Mouse (Mus musculus) neural tube, embryonic 11.5 days (tissue): Measurements from ENCODE around the gene Kndc1. TPM values are rescaled to one million over a fixed set of nuclear protein-coding genes. Genes with fewer than 3 reads are reported as not detected.

Experiments
- ATAC-seq: fragments of 200-750 bp; cut with Nextera tagmentation; 2 replicates; pipeline ENCODE4 v1.8.0; 2017; ENCODE audit warnings: moderate number of reproducible peaks, mild to moderate bottlenecking, moderate TSS enrichment, moderate library complexity; ENCODE audit not compliant: insufficient read depth, low FRiP score, low TSS enrichment
- DNase-seq: peaks from one replicate; pipeline ENCODE4 v3.0.0-alpha.2; 2015; ENCODE audit warnings: low spot score
- H3K27ac ChIP-seq: fragments of 300-500 bp; sonication (generic); 2 replicates; pipeline ENCODE4 v1.5.1; 2014; ENCODE audit warnings: low read depth, mild to moderate bottlenecking, low read length
- H3K27me3 ChIP-seq: fragments of 300-500 bp; sonication (generic); 2 replicates; pipeline ENCODE4 v1.6.1; 2014; ENCODE audit warnings: mild to moderate bottlenecking, low read length, mixed read lengths; ENCODE audit not compliant: control insufficient read depth, insufficient read depth
- H3K36me3 ChIP-seq: fragments of 300-500 bp; sonication (generic); 2 replicates; pipeline ENCODE4 v1.6.1; 2014; ENCODE audit warnings: mild to moderate bottlenecking, low read length, moderate library complexity, mixed read lengths; ENCODE audit not compliant: control insufficient read depth, insufficient read depth
- H3K4me1 ChIP-seq: fragments of 300-500 bp; sonication (generic); 2 replicates; pipeline ENCODE4 v1.6.1; 2014; ENCODE audit warnings: low read length, mixed read lengths; ENCODE audit not compliant: control insufficient read depth, insufficient read depth
- H3K4me2 ChIP-seq: fragments of 300-500 bp; sonication (generic); 2 replicates; pipeline ENCODE4 v1.6.1; 2014; ENCODE audit warnings: low read depth, mild to moderate bottlenecking, moderate library complexity
- H3K4me3 ChIP-seq: fragments of 300-500 bp; sonication (generic); 2 replicates; pipeline ENCODE4 v1.5.1; 2014; ENCODE audit warnings: low read depth, low read length
- H3K9ac ChIP-seq: fragments of 300-500 bp; sonication (generic); 2 replicates; pipeline ENCODE4 v1.6.1; 2014; ENCODE audit warnings: mild to moderate bottlenecking, low read length
- H3K9me3 ChIP-seq: fragments of 300-500 bp; sonication (generic); 2 replicates; pipeline ENCODE4 v1.6.1; 2016; ENCODE audit warnings: low read length; ENCODE audit not compliant: control insufficient read depth
- WGBS: fragments of 180-500 bp; shearing (Covaris S2); extraction: QIAGEN DNeasy Blood & Tissue Kit; methylation state at CpG from one replicate; pipeline ENCODE4 v1.1.7; 2014; 5-methylcytosine and 5-hydroxymethylcytosine counted together
- polyA plus RNA-seq: library from polyadenylated mRNA; unstranded; fragments of >200 nt; fragmentation: Nextera tagmentation; extraction: Ambion mirVana; gene quantifications from 2 replicates; pipeline ENCODE4 v1.2.1, GENCODE M21; 2014

Gene Kndc1
- polyA plus RNA-seq = 1.2 TPM in 2 replicates

DNA sequence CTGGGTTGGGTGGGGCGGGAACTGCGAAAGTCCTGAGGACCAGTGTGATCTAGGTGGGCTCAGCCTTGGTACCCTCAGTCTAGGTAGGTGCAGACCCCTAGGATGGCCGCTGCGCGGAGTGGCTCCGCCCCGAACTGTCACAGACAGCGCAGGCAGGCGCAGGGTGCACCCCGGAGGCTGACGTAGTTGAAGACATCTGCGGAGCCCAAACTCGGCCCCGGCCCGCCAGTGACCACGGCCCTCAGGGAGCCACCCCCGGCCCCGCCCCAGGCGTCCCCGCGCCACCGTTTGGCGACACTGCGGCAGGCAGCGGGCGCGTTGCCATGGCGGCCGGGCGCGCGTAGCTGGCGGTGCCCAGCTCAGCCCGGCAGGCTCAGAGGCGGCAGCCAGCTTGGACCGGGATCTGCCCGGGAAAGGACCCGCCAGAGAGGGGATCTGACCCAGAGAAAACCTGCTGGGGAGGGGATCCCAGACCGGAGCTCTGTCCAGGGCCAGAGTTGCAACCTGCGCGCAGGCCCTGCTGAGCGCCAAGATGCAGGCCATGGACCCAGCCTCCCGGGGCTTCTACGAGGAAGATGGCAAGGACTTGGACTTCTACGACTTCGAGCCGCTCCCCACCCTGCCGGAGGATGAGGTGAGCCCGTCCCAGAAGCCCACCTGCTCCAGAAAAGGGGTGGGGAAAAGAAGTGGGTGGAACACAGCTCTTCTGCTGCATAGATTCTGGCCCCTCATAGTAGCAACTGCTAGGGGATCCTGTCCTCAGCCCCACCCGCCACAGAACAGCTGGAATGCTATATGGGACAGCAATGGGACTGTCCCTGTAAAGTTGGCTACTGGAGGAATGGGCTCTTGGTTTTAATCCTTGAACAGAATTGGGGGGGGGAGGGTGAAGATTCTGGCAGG lies at the start of gene Kndc1:
Gene Kndc1 (plus strand): TSS at position 42 of the 903 bp plus-strand sequence.
- WGBS = under 1% methylated on average over 42 of the region's 50 CpGs
- H3K4me3 ChIP-seq = peak within 1 kb of the TSS; percentile 47
- H3K27me3 ChIP-seq = peaks cover 30% of the 10 kb centered on the region

DNA sequence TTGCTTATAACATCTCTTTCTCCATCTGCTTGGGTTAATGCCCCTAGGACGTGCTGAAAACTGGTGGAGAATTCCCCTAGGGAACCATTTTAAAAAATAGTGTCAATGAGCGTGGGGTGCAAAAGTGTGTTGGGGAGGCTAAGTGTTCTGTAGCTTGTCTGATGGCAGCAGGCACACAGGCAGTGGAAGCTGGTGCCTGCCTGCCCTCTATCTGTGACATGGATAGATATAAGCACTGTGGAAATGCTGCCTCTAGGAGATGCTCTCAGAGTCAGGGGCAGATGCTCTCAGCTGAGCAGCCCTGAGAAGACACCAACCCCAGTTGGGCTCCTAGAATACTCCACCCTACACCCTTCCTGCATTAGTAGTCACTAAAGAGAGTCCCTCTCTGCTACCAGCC lies 49.4 kb upstream of the Kndc1 start:
- WGBS = 75% methylated on average over 2 of the region's 2 CpGs
- ATAC-seq = no peak
- Histone ChIP-seq H3K27me3 (no peaks in the 10 kb centered on the region), H3K36me3 (no peaks in the 10 kb centered on the region), H3K4me3 (no peak overlapping the region), H3K9me3 (no peaks in the 10 kb centered on the region), H3K4me1 (peaks cover 5% of the 10 kb centered on the region; the same call in 1 of the 2 replicates), H3K27ac (no peak overlapping the region), H3K9ac (no peak overlapping the region), H3K4me2 (no peak overlapping the region)
- DNase-seq = no peak

More for the DNA sequence above, at the start of gene Kndc1:
- H3K4me2 ChIP-seq = peak within 1 kb of the TSS; percentile 83
- H3K27ac ChIP-seq = no peak within 1 kb of the TSS
- no peaks in the 10 kb centered on the region for H3K9me3 ChIP-seq
- H3K4me1 ChIP-seq = no peaks in the 10 kb centered on the region; the same call in 1 of the 2 replicates
- no peaks in the 10 kb centered on the region for H3K36me3 ChIP-seq
- DNase-seq (peak; percentile 66), ATAC-seq (peak; percentile 69)
- H3K9ac ChIP-seq = peak within 1 kb of the TSS; percentile 56

DNA sequence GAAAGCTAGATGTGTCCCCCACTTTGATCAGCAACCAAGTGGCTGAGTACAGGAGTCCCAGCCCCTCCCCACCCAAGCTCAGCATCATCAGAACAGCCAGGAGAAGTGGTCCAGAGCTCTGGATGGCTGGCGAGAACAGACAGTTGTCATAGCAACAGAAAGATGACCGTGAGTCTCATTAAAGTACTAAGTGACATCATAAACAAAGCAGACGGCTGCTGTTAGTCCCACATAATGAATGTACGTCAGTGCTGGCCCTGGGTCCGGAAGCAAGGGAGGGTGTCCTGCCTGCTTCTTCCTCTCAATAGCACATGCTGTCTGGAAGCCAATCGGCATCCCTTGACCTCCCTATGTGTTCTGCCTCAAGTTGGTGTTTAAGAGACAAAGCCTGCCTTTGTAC lies 44.3 kb upstream of the Kndc1 start:
- no peaks in the 10 kb centered on the region for H3K36me3 ChIP-seq
- no peak overlapping the region for H3K4me2 ChIP-seq
- H3K9me3 ChIP-seq = no peaks in the 10 kb centered on the region
- 20% methylated on average over 6 of the region's 6 CpGs for WGBS
- no peak overlapping the region for H3K9ac ChIP-seq
- peak; percentile 52 for DNase-seq
- 0 out of 2 replicates have a peak overlapping the region, but pooled peaks have one; percentile 39 for H3K27ac ChIP-seq
- no peaks in the 10 kb centered on the region for H3K27me3 ChIP-seq
- peak; percentile 84 for ATAC-seq
- no peak overlapping the region for H3K4me3 ChIP-seq
- H3K4me1 ChIP-seq = peaks cover 11% of the 10 kb centered on the region

DNA sequence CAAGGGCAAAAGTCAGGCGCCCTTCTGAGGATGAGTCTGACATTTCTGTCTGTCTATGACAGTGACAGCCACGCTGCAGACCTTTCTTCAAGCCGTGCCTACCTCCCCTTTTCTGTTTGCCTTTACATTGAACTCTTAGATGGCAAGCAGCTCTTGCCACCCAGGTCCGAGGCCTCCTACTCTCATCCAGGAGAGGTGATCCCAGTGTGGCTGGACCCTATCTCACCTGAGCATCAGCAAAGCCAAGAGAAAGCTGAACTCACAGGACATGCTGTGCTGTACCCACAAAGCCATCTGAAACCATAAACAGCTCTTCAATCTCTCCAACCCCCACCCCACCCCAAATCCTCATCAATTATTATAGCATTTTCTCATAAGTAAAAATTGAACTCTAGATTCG lies 43.8 kb upstream of the Kndc1 start:
- ATAC-seq (0 out of 2 replicates have a peak, but pooled peaks have one; percentile 20), DNase-seq (no peak)
- Histone ChIP-seq H3K27me3 (no peaks in the 10 kb centered on the region), H3K9me3 (no peaks in the 10 kb centered on the region), H3K9ac (no peak overlapping the region), H3K4me1 (peaks cover 11% of the 10 kb centered on the region), H3K36me3 (no peaks in the 10 kb centered on the region), H3K4me3 (no peak overlapping the region), H3K4me2 (no peak overlapping the region), H3K27ac (no peak overlapping the region; the same call in 1 of the 2 replicates)
- 64% methylated on average over 5 of the region's 5 CpGs for WGBS

DNA sequence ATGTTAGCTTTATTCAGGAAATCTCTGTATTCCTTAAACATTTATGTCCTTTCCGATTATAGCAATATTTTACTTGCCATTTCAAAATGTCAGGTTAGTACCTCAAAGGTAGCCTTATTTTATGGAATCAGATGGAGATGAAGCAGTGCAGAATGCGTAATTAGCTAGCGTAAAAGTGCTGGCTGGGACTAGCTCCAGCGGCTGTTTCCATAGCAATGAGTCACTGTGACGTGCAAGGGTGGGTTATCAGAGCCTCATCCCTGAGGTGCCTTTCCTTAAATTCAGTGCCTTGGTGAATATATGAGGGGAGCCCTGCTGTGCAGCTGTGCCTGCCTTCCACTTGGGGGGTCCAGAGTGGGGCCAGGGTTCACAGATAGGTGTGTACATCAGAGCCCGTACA lies 43.4 kb upstream of the Kndc1 start:
- Histone ChIP-seq H3K36me3 (no peaks in the 10 kb centered on the region), H3K27me3 (no peaks in the 10 kb centered on the region), H3K27ac (no peak overlapping the region), H3K4me1 (peaks cover 11% of the 10 kb centered on the region), H3K9ac (no peak overlapping the region), H3K4me2 (no peak overlapping the region), H3K4me3 (no peak overlapping the region), H3K9me3 (no peaks in the 10 kb centered on the region)
- 53% methylated on average over 6 of the region's 6 CpGs for WGBS
- ATAC-seq (no peak), DNase-seq (no peak)

DNA sequence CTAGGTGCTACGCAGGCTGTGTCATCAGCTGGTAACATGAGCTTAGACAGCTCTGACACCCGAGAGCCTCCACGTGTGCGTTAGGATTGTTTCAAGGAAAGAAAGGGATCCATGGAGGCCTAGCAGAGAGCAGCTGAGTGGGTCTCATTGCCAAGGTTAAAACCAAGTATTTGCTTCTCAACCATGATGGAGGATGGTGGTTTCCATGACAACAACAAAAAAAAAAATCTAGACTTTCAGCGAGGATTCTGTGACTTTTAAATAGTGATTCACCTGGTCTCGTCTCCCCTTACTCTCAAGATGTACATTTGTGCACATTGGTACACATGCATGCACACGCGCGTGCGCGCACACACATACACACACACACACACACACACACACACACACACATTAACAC lies 39.2 kb upstream of the Kndc1 start:
- H3K9me3 ChIP-seq = no peaks in the 10 kb centered on the region
- no peaks in the 10 kb centered on the region for H3K27me3 ChIP-seq
- no peaks in the 10 kb centered on the region for H3K36me3 ChIP-seq
- ATAC-seq (no peak), DNase-seq (no peak)
- peaks cover 4% of the 10 kb centered on the region for H3K4me1 ChIP-seq
- no peak overlapping the region for H3K4me3 ChIP-seq
- H3K4me2 ChIP-seq = no peak overlapping the region
- WGBS = 82% methylated on average over 11 of the region's 11 CpGs
- H3K27ac ChIP-seq = no peak overlapping the region
- no peak overlapping the region for H3K9ac ChIP-seq

DNA sequence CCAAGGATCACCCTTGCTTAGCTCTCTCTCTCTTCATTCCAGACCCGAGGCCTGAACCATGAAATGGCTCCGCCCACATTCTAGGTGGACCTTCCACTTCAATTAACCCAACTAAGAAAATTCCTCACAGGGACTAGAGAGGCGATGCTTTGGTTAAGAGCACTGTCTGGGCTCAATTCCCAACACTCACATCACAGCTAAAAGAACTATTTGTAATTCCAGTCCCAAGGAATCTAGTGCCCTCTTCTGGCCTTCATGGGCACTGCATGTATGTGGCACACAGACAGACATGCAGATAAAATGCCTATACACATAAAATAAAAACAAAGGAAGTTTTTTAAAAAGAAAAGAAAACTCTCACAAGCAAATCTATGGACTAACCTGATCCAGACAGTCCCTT lies 33.1 kb upstream of the Kndc1 start:
- no peak overlapping the region for H3K9ac ChIP-seq
- 28% methylated on average over 3 of the region's 3 CpGs for WGBS
- no peak overlapping the region for H3K4me2 ChIP-seq
- no peak overlapping the region for H3K27ac ChIP-seq
- H3K9me3 ChIP-seq = no peaks in the 10 kb centered on the region
- DNase-seq (peak; percentile 67), ATAC-seq (no peak)
- H3K4me1 ChIP-seq = no peaks in the 10 kb centered on the region
- H3K4me3 ChIP-seq = no peak overlapping the region
- H3K27me3 ChIP-seq = no peaks in the 10 kb centered on the region
- no peaks in the 10 kb centered on the region for H3K36me3 ChIP-seq

DNA sequence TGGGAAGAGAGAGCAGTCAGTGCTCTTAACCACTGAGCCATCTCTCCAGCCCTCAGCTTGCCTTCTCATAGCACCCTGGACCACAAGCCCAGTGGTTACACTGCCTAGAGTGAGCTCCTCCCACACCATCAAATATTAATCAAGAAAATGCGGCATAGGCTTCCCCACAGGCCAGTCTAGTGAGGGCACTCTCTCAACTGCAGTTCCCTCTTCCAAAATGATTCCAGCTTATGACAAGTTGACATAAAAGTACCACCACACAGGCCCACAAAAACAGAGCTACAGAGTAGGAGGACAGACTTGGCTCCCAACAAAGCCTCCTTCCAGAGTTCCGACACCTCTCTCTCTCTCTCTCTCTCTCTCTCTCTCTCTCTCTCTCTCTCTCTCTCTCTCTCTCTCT lies 31.4 kb upstream of the Kndc1 start:
- H3K4me3 ChIP-seq = no peak overlapping the region
- H3K9ac ChIP-seq = no peak overlapping the region
- no peaks in the 10 kb centered on the region for H3K9me3 ChIP-seq
- WGBS = 74% methylated on average over 2 of the region's 2 CpGs
- DNase-seq (no peak), ATAC-seq (no peak)
- H3K36me3 ChIP-seq = no peaks in the 10 kb centered on the region
- H3K27me3 ChIP-seq = no peaks in the 10 kb centered on the region
- no peaks in the 10 kb centered on the region for H3K4me1 ChIP-seq
- no peak overlapping the region for H3K4me2 ChIP-seq
- no peak overlapping the region for H3K27ac ChIP-seq

DNA sequence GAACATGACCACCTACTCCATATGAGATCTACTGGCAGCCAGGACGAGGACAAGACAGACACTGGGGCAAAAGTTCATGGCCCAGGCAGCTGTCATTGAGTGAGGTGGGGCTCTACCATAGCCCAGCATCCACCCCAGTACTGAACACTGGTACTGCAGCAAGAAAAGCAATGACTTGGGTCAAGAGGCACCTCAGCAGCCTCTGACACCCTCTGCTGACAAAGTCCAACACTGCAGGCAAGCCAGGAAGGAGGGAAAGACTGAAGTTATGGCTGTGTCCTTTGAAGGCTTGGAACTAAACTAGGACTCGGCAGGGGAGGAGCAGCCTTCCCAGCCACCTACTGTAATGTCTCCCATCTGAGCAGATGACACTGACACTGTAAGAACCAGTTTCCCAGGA lies 30.2 kb upstream of the Kndc1 start:
- Histone ChIP-seq H3K27ac (no peak overlapping the region), H3K9ac (no peak overlapping the region), H3K4me2 (no peak overlapping the region), H3K4me3 (no peak overlapping the region), H3K27me3 (no peaks in the 10 kb centered on the region), H3K9me3 (no peaks in the 10 kb centered on the region), H3K36me3 (no peaks in the 10 kb centered on the region), H3K4me1 (no peaks in the 10 kb centered on the region)
- DNase-seq = peak; percentile 42
- WGBS = 57% methylated on average over 2 of the region's 2 CpGs
- no peak for ATAC-seq
